Mouse (Mus musculus) heart, adult 9 months (tissue): ENCODE data around the gene Etv3.
A peak's percentile ranks its signal among the peaks of the same experiment; 100 is the strongest.

Experiments used
- DNase-seq, 2 experiments: peaks; one replicate each; pipeline ENCODE4 v3.0.0; 2022; ENCODE audit warnings: low spot score in 2 of 2

Etv3 gene

GRCm38 (mm10) chr3:87556109-87556531 is 30.9 kb downstream of the Etv3 start:
- no peak for DNase-seq

DNA sequence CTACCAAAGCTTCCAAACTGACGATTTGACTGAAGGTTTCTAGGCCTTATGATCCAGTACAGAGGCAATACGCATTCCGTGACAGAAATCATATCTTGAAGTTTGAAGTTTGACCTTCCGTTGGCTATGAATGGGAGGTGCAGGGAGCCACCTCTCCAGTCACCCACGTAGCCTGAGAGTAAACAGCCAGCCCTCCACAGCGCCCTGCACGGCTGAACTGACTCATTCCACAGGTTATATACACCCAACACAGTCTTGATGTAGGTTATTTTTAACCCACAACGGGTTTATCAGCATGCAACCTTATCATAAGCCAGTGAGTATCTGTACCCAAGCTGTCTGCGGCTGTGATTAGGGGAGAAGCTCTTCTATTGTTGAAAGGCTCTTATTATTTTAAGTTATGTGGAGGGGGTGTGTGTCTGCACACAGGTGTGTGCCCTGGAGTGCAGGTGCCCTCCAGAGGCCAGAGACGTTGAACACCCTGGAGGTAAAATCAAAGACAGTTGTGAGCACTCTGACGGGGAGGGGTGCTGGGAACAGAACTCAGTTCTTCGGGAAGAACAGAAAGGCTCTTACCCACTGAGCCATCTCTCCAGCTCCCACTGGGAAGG is 31.6 kb downstream of the Etv3 start:
- no peak for DNase-seq

- no peak for DNase-seq
Observed at GRCm38 (mm10) chr3:87560156-87560555, 34.9 kb downstream of the Etv3 start.

GRCm38 (mm10) chr3:87561434-87561833 is 36.2 kb downstream of the Etv3 start:
- DNase-seq: no peak

DNA sequence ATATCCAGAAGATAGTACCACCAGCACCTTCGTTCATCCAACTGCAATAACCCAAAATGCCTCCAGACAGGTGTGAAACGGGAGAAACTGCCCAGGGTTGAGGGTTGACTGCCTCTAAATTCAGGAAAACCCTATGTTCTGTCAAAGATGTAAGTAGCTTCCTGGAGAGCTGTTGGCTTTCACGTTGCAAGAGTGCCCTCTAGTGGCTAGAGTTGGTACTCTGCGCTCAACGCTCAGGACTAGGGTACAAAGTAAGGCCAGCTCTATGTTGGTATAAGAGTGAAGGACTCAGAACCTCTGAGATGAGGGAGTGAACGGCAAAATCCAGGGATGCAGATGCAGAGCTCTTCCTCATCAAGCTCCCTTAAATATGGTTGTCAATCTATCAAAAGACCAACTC is 37.2 kb downstream of the Etv3 start:
- peak; percentile 70 to 84 for DNase-seq

- no peak for DNase-seq
Observed at GRCm38 (mm10) chr3:87563466-87563865, 38.3 kb downstream of the Etv3 start.

GRCm38 (mm10) chr3:87565623-87566022 is 40.4 kb downstream of the Etv3 start:
- no peak for DNase-seq

DNA sequence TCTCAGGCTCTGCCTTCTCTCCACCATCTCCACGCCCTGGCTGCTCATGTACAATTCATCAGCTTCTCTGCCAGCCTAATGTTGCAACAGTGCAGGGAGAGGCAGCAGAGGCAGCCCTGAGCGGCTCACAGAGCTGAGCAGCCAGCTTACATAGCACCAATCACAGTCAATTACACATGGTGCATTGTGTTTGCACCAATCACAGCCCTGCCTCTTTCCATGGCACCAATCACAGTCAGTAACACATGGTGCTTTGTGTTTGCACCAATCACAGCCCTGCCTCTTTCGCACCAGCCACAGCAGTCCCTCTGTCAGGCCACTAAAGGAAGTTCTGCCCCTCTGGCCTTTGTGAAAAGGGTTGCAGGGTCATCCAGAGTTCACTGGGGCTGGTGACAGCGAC is 40.9 kb downstream of the Etv3 start:
- peak; percentile 72 to 78 for DNase-seq

- DNase-seq: no peak
Observed at GRCm38 (mm10) chr3:87567497-87567896, 42.3 kb downstream of the Etv3 start.

- DNase-seq: no peak
Observed at GRCm38 (mm10) chr3:87568681-87569080, 43.5 kb downstream of the Etv3 start.

DNA sequence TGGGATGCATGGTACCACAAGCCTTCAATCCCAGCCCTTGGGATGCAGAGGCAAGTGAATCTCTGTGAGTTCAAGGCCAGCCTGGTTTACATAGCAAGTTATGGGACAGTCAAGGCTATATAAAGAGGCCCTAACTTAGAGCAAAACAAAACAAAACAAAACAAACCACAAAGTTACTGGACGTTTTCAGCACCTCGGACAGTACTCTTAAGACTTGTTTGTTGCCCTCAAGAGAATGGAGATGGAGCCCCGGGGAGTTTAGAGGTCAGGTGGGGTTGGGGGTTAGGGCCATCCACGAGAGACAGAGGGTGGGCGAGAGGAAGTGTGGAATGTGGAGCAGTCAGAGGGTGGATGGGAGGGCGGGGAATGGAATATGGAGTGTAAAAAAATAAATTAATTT is 50.6 kb downstream of the Etv3 start:
- no peak for DNase-seq

DNA sequence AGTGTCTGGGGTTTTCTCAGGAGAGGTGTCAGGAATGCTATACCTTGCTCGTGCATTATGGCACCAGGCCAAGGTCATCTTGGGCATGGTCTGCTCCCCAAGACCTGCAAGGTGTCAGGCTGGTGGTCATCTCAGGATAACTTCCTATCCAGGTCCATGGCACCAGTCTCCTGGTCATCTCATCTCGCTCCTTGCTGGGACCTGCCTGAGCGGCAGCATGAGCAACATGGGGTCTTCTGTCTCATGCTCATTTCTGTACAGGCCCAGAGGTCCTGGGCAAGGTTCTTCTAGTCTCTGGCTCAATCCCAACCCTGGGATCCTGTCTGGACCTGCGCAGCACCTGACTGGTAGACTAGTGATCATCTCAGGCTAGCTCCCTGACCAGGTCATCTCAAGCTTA is 57.1 kb downstream of the Etv3 start:
- DNase-seq: no peak
